Mouse (Mus musculus): ENCODE data around the gene Ankrd39.
A peak's percentile ranks its signal among the peaks of the same experiment; 100 is the strongest.

The Ankrd39 gene

GRCm38 (mm10) chr1:36525774-36526173 lies 21.5 kb downstream of the Ankrd39 start:
- Histone ChIP-seq H3K4me1 (replicated peaks; ENCODE audit: low read depth, low read length) (peaks cover 67% of the 10 kb centered on the region), H3K4me3 (replicated peaks; ENCODE audit: low read length) (no peak overlapping the region), H3K27me3 (ENCODE audit: insufficient read depth, low read length) (no peaks in the 10 kb centered on the region), H3K9me3 (ENCODE audit: low read length) (no peaks in the 10 kb centered on the region), H3K36me3 (ENCODE audit: insufficient read depth, low read length) (peaks cover 72% of the 10 kb centered on the region)
- no peak for TF ChIP-seq CTCF (conservative IDR thresholded peaks at IDR 0.05; ENCODE audit: low read length)
- TF ChIP-seq POU5F1 (IDR thresholded peaks at IDR 0.05; ENCODE audit: borderline replicate concordance, low read length) = no peak
- no peak for TF ChIP-seq NANOG (IDR thresholded peaks at IDR 0.05; ENCODE audit: borderline replicate concordance, low read length)

GRCm38 (mm10) chr1:36524058-36524457 lies 23.2 kb downstream of the Ankrd39 start:
- H3K36me3 ChIP-seq (ENCODE audit: insufficient read depth, low read length) = peaks cover 81% of the 10 kb centered on the region
- no peaks in the 10 kb centered on the region for H3K27me3 ChIP-seq (ENCODE audit: insufficient read depth, low read length)
- H3K4me3 ChIP-seq (replicated peaks; ENCODE audit: low read length) = no peak overlapping the region
- no peak for TF ChIP-seq CTCF (conservative IDR thresholded peaks at IDR 0.05; ENCODE audit: low read length)
- TF ChIP-seq POU5F1 (IDR thresholded peaks at IDR 0.05; ENCODE audit: borderline replicate concordance, low read length) = no peak
- TF ChIP-seq NANOG (IDR thresholded peaks at IDR 0.05; ENCODE audit: borderline replicate concordance, low read length) = no peak
- H3K4me1 ChIP-seq (replicated peaks; ENCODE audit: low read depth, low read length) = peaks cover 79% of the 10 kb centered on the region
- no peaks in the 10 kb centered on the region for H3K9me3 ChIP-seq (ENCODE audit: low read length)

- Histone ChIP-seq H3K27me3 (ENCODE audit: insufficient read depth, low read length) (no peaks in the 10 kb centered on the region), H3K4me1 (replicated peaks; ENCODE audit: low read depth, low read length) (peaks cover 79% of the 10 kb centered on the region), H3K4me3 (replicated peaks; ENCODE audit: low read length) (no peak overlapping the region), H3K36me3 (ENCODE audit: insufficient read depth, low read length) (peaks cover 86% of the 10 kb centered on the region), H3K9me3 (ENCODE audit: low read length) (no peaks in the 10 kb centered on the region)
- TF ChIP-seq CTCF (conservative IDR thresholded peaks at IDR 0.05; ENCODE audit: low read length) (no peak), NANOG (IDR thresholded peaks at IDR 0.05; ENCODE audit: borderline replicate concordance, low read length) (no peak), POU5F1 (IDR thresholded peaks at IDR 0.05; ENCODE audit: borderline replicate concordance, low read length) (no peak)
Measured at GRCm38 (mm10) chr1:36523332-36524013, 23.8 kb downstream of the Ankrd39 start.

- Histone ChIP-seq H3K36me3 (ENCODE audit: insufficient read depth, low read length) (peaks cover 98% of the 10 kb centered on the region), H3K4me1 (replicated peaks; ENCODE audit: low read depth, low read length) (peaks cover 79% of the 10 kb centered on the region), H3K27me3 (ENCODE audit: insufficient read depth, low read length) (no peaks in the 10 kb centered on the region), H3K9me3 (ENCODE audit: low read length) (no peaks in the 10 kb centered on the region), H3K4me3 (replicated peaks; ENCODE audit: low read length) (no peak overlapping the region)
- TF ChIP-seq NANOG (IDR thresholded peaks at IDR 0.05; ENCODE audit: borderline replicate concordance, low read length) = no peak
- TF ChIP-seq POU5F1 (IDR thresholded peaks at IDR 0.05; ENCODE audit: borderline replicate concordance, low read length) = no peak
- no peak for TF ChIP-seq CTCF (conservative IDR thresholded peaks at IDR 0.05; ENCODE audit: low read length)
Measured at GRCm38 (mm10) chr1:36522210-36522609, 25.0 kb downstream of the Ankrd39 start.

GRCm38 (mm10) chr1:36519626-36520025 lies 27.6 kb downstream of the Ankrd39 start:
- Histone ChIP-seq H3K36me3 (ENCODE audit: insufficient read depth, low read length) (peaks cover 98% of the 10 kb centered on the region), H3K27me3 (ENCODE audit: insufficient read depth, low read length) (no peaks in the 10 kb centered on the region), H3K9me3 (ENCODE audit: low read length) (no peaks in the 10 kb centered on the region), H3K4me1 (replicated peaks; ENCODE audit: low read depth, low read length) (peaks cover 84% of the 10 kb centered on the region), H3K4me3 (replicated peaks; ENCODE audit: low read length) (0 out of 2 replicates have a peak overlapping the region, but pooled peaks have one; percentile 4)
- no peak for TF ChIP-seq POU5F1 (IDR thresholded peaks at IDR 0.05; ENCODE audit: borderline replicate concordance, low read length)

GRCm38 (mm10) chr1:36518259-36518658 lies 29.0 kb downstream of the Ankrd39 start:
- Histone ChIP-seq H3K4me3 (replicated peaks; ENCODE audit: low read length) (peak overlapping the region; percentile 17; the same call in 1 of the 2 replicates), H3K27me3 (ENCODE audit: insufficient read depth, low read length) (no peaks in the 10 kb centered on the region), H3K4me1 (replicated peaks; ENCODE audit: low read depth, low read length) (peaks cover 95% of the 10 kb centered on the region), H3K36me3 (ENCODE audit: insufficient read depth, low read length) (peaks cover 93% of the 10 kb centered on the region), H3K9me3 (ENCODE audit: low read length) (no peaks in the 10 kb centered on the region)
- no peak for TF ChIP-seq NANOG (IDR thresholded peaks at IDR 0.05; ENCODE audit: borderline replicate concordance, low read length)
- no peak for TF ChIP-seq CTCF (conservative IDR thresholded peaks at IDR 0.05; ENCODE audit: low read length)
- no peak for TF ChIP-seq POU5F1 (IDR thresholded peaks at IDR 0.05; ENCODE audit: borderline replicate concordance, low read length)

- Histone ChIP-seq H3K27me3 (ENCODE audit: insufficient read depth, low read length) (no peaks in the 10 kb centered on the region), H3K9me3 (ENCODE audit: low read length) (no peaks in the 10 kb centered on the region), H3K36me3 (ENCODE audit: insufficient read depth, low read length) (peaks cover 49% of the 10 kb centered on the region), H3K4me1 (replicated peaks; ENCODE audit: low read depth, low read length) (peaks cover 56% of the 10 kb centered on the region), H3K4me3 (replicated peaks; ENCODE audit: low read length) (peak overlapping the region; percentile 98)
- TF ChIP-seq POU5F1 (IDR thresholded peaks at IDR 0.05; ENCODE audit: borderline replicate concordance, low read length) (no peak), CTCF (conservative IDR thresholded peaks at IDR 0.05; ENCODE audit: low read length) (peak; percentile 93)
Measured at GRCm38 (mm10) chr1:36513718-36514117, 33.5 kb downstream of the Ankrd39 start.

GRCm38 (mm10) chr1:36513310-36513709 lies 33.9 kb downstream of the Ankrd39 start:
- Histone ChIP-seq H3K9me3 (ENCODE audit: low read length) (no peaks in the 10 kb centered on the region), H3K36me3 (ENCODE audit: insufficient read depth, low read length) (peaks cover 45% of the 10 kb centered on the region), H3K27me3 (ENCODE audit: insufficient read depth, low read length) (no peaks in the 10 kb centered on the region), H3K4me3 (replicated peaks; ENCODE audit: low read length) (peak overlapping the region; percentile 98), H3K4me1 (replicated peaks; ENCODE audit: low read depth, low read length) (peaks cover 52% of the 10 kb centered on the region)
- no peak for TF ChIP-seq NANOG (IDR thresholded peaks at IDR 0.05; ENCODE audit: borderline replicate concordance, low read length)
- no peak for TF ChIP-seq CTCF (conservative IDR thresholded peaks at IDR 0.05; ENCODE audit: low read length)
- TF ChIP-seq POU5F1 (IDR thresholded peaks at IDR 0.05; ENCODE audit: borderline replicate concordance, low read length) = no peak

- TF ChIP-seq CTCF (conservative IDR thresholded peaks at IDR 0.05; ENCODE audit: low read length) = no peak
Measured at GRCm38 (mm10) chr1:36512966-36513280, 34.3 kb downstream of the Ankrd39 start.

More at GRCm38 (mm10) chr1:36512966-36513280, 34.3 kb downstream of the Ankrd39 start:
- Histone ChIP-seq H3K36me3 (ENCODE audit: insufficient read depth, low read length) (peaks cover 41% of the 10 kb centered on the region), H3K4me1 (replicated peaks; ENCODE audit: low read depth, low read length) (peaks cover 52% of the 10 kb centered on the region), H3K9me3 (ENCODE audit: low read length) (no peaks in the 10 kb centered on the region), H3K27me3 (ENCODE audit: insufficient read depth, low read length) (no peaks in the 10 kb centered on the region), H3K4me3 (replicated peaks; ENCODE audit: low read length) (peak overlapping the region; percentile 98)
